Mouse (Mus musculus) retina, embryonic 14.5 days (tissue): ENCODE measurements at regions not wholly inside any gene's neighbourhood (a gene's known extent, or its start where the extent isn't known, plus 50 kb on each side); places are given as distances from the start of the nearest gene placed in this dataset.
"Not testable (repeated sequence)": the region's sequence is repeated elsewhere in the genome, so short reads cannot be mapped to it uniquely, and the experiment has no call there.

ENCODE experiments used
- DNase-seq: peaks from one replicate; pipeline ENCODE4 v3.0.0-alpha.2; 2015; ENCODE audit warnings: low spot score

DNA sequence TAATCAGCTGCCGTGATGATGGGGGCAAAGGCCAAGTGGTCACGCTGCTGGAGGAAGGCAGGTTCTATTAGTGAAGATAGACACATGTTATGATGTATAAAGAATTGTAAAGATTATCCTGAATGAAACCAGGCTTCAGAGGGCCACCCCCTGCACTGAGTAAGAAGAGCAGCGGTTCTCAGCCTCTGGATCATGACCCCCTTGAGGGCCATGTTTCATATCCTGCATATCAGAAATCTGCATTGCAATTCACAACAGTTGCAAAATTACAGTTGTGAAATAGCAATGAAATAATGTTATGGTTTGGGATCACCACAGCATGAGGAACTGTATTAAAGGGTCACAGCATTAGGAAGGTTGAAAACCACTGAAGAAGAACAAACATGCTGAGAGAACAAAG is 162.5 kb upstream of the Zranb2 start:
- no peak for DNase-seq

- DNase-seq = no peak
These were observed 160.6 kb upstream of the Zranb2 start for GRCm38 (mm10) chr3:157373333-157373732.

- DNase-seq = no peak
These were observed 159.8 kb upstream of the Zranb2 start for GRCm38 (mm10) chr3:157374178-157374577.

DNA sequence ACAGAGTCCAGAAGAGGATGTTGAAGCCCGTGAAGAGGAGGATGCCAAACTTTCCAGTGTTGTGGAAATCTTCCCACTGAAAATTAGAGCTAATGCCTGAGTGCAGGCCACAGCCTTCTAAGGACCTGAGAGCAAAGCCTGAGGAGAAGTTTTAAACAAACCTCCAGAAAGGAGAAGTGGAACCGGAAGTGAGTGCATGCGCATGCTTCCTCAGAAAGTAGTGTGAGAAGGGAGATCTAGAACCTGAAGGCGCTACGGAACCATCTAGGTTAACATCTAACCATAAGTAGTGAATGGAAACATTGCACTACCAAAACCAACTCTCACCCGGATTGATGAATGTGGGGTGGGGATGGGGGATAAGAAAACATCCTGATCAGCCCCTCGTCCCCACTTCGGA is 156.4 kb upstream of the Zranb2 start:
- DNase-seq = no peak

DNA sequence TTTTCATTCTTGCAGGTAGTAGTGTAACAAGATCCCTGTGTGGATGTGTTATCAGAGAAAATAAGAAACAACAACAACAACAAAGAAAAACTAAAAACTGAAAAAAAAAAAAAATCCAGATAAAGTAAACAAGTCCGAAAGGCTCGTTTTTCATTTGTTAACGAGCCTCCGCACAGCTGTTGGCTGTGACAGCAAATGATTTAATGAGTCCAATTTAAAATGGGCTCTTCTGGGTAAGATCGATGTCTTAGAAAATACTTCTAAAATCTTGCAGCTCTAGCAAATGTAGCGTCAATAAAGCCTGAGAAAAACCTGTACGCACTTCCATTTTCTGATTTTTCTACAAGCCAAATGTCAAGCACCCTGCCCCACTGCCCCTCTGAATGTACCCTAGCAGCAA is 155.8 kb upstream of the Zranb2 start:
- no peak for DNase-seq

- DNase-seq = no peak
These were observed 142.1 kb upstream of the Zranb2 start for GRCm38 (mm10) chr3:157391835-157392234.

- DNase-seq = no peak
These were observed 140.1 kb upstream of the Zranb2 start for GRCm38 (mm10) chr3:157393903-157394302.

DNA sequence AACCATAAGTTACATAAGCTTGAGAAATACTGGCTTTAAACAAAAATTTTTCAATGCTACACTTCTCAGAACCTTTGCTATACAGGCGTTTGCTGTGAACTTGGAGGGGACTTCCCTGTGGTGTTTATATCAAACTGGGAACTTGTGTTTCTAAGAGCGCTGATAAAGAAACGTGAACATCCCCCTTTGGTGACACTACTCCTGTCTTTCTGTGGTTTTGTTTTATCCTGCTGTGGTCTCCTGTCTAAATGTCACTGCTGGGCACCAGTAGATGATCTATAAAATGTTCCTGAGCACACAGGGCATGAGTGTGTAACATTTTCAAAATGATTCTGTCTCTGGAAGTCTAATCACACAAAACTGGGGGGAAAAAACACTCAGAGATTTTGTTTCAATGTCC is 134.1 kb upstream of the Zranb2 start:
- no peak for DNase-seq

- DNase-seq = no peak
These were observed 129.9 kb upstream of the Zranb2 start for GRCm38 (mm10) chr3:157404054-157404453.

DNA sequence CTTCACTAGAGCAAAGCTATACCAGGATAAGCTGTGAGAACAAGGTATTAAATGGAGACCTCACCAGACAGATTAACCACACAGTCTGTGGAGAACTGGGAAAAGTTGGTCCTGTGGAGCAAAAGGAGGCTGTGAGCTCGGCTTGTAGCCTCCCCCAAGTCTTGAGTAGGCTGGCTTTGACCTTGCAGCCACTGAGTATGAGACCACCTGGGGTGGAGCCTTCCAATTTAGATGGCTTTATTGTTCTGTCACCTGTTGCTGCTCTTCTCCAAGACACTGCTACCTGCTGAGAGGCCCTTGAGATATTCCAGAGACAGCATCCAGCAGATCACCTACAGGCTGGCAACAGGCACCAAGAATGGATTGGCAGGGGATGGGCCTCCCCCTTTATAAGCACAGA is 110.5 kb upstream of the Zranb2 start:
- DNase-seq = not testable (repeated sequence)

DNA sequence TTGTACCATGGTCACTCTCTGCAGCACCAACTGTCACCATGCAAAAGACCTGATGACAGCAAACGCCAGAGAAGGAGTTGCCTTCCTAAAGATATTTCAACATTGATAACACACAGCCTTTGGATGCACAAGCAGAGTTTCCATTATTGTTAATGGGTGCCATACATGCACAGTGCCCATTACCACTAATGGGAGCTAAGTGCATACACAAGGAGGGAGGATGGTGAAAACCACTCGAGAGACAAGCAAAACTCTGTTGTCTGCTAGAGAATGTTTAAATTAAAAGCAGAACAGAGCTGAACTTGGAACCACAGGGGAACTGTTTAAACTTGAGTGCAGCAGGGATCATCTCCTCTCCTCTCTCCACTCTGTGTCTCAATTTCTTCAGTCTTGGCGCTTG is 107.2 kb upstream of the Zranb2 start:
- DNase-seq = no peak

GRCm38 (mm10) chr3:157449794-157450193 is 84.2 kb upstream of the Zranb2 start:
- DNase-seq = peak; percentile 77

- no peak for DNase-seq
These were observed 62.4 kb upstream of the Zranb2 start for GRCm38 (mm10) chr3:157471600-157471999.

- DNase-seq = no peak
These were observed 61.3 kb upstream of the Zranb2 start for GRCm38 (mm10) chr3:157472674-157473073.

DNA sequence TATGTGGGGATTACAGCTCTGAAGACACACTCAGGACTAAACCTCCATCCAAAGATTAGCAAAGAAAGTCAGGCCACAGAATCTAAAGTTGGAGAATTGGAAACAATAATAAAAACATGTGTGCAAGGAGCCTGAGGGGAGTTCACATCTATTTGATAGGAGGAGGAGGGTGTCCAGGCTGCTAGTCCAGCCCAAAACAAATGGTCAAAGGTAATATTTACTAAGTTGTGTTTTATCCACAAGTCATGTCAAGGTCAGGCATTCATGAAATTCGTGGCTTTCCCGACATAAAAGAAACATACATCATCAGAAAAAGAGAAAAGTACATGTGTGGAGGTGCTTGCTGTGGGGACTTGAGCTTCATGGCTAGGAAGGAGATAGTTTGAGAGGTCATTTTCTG is 56.2 kb upstream of the Zranb2 start:
- DNase-seq = no peak
